Mouse (Mus musculus) thymus, postnatal 36 days (tissue): Measurements from ENCODE around the gene Igsf9b.

Experiments used
- DNase-seq, 2 experiments: peaks; one replicate each; pipeline ENCODE4 v3.0.0; 2022; ENCODE audit warnings: mixed read lengths in 2 of 2

Gene Igsf9b

DNA sequence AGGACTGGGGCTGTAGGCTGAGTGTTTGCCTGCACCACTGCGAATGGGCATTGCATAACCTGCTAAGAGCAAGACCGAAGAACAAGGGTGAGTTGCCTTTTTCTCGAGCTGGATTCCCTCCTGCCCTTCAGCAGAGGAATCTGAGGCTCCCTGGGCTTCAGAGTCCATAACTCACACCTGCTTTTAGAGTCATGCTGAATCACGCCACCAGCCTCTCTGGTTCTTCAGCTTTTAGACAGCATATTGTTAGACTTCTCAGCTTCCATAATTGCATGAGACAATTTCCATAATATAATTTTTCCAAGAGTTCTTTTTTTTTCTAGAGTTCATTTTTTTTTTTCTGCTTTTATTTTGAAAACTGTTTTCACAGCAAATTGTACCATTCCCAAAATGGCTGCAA is 4.6 kb upstream of the Igsf9b start:
- DNase-seq, result no peak

DNA sequence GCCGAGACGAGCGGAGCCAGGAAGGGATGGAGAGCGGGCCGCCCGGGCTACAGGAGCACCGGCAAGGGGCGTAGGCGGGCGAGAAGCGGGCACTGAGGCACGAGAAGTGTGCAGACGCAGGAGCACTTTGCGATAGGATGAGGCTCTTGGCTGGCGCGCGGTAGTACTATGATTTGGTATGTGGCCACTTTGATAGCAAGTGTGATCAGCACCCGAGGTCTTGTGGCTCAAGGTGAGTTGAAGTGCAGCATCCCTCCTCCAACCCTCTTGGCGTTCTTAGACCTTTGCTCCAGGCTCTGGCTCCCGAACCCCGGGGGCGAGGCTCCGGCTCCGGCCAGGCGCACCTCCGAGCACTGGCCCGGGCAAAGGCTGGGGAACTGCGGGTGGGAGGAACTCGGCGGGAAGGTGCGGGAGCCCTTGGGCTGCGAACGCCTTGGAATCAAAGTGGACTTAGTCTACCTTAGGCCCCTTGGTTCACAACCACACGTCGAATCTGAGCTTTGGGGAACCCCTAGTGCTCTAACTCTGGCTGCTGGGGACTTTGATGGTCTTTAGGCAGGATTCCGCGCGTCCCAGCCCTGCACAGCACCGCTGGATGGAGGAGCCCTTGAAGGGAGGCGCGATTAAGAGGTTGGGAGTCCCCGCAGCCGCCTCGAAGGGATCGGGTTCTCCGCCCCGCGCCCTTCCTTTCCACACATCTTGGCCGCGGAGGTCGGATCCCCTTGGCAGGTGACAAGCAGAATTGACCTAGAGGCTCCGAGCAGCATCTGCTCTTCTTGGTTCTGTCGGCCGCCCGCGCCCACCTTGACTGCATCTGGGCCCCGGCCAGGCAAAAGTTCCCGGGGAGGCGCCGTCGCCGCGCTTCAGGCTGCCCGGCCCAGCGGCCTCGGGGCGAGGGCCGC is 533 bp downstream of the Igsf9b start:
- DNase-seq, result no peak

DNA sequence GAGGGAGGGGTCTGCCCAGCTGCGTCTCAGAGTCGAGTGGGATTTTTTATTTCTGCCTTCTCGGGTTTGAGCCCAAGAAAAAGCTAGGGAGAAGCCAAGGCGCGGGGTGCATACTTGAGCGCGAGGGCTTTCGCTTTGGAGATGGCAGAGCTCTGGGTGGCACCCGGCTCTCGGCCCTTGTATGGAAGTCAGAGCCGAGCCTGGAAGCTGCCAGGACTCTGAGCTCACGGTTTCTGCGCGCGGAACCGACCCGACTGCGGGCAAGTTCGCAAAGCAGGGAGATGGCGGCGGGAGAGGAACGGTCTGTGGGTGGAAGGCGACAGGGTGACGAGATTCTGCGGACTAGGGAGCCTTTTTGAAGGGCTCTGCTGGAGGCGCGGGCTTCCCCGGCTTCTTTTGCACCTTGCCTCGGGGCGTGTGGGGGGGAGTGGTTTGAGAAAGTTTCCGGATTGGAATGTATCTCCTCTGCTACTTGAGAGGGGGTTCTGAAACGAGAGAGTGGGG is 1.2 kb downstream of the Igsf9b start:
- DNase-seq, result no peak

DNA sequence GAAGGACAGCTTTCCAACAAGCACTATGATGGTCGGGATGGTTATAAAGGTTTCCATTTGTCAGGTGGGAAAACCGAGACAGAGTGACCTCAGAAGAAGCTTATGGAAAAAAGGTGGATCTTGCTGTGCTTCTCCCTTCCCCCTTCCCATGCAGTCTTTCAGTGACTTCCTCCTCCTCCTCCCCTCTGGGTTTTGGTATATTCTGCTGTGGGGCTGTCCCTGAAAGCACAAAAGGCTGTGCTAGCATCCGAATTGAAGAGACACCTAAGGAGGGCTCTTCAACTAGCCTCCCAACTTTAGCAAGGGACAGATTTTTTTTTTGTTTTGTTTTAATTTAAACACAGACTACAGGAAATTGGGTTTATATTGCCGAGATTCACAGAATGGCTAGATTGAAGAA is 1.7 kb downstream of the Igsf9b start:
- DNase-seq, result no peak

DNA sequence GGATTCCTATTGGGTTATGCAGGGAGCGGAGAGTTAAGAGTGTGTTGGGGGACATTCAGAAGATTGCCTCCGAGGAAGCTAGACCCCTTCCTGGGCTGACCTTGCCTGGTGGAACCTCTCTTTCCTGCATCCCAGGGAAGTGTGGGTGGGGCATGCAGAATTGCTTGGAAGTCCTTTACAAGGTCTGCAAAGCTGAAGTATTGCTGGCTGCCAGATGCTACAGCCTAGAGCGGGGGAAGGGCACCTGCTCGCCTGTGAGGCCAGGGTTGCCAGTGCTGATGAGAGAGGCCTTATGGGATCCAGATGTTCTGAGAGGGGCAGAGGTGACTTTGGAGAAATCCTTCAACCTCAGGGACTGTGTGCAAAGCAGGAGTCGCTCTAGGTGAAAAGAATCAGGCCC is 2.5 kb downstream of the Igsf9b start:
- DNase-seq, result no peak

DNA sequence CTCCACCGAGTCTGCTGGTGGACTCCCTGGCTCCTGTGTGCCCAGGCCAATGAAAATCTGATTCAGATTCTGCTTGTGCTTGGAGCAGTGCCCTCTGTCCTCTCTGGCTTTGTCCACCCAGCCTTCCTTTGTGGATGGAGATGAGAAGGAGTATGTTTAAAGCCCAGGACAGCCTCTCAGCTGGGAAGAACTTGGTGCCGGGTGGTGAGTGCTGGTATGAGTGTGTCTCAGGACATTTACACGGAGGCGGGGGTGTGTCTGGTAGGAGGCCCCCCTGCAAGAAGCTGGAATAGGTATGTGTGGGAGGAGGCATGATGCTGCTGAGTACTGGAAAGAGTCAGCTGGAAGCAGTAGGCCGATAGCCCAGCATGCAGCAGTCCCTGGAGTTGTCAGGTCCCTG is 3.3 kb downstream of the Igsf9b start:
- no peak for DNase-seq

DNA sequence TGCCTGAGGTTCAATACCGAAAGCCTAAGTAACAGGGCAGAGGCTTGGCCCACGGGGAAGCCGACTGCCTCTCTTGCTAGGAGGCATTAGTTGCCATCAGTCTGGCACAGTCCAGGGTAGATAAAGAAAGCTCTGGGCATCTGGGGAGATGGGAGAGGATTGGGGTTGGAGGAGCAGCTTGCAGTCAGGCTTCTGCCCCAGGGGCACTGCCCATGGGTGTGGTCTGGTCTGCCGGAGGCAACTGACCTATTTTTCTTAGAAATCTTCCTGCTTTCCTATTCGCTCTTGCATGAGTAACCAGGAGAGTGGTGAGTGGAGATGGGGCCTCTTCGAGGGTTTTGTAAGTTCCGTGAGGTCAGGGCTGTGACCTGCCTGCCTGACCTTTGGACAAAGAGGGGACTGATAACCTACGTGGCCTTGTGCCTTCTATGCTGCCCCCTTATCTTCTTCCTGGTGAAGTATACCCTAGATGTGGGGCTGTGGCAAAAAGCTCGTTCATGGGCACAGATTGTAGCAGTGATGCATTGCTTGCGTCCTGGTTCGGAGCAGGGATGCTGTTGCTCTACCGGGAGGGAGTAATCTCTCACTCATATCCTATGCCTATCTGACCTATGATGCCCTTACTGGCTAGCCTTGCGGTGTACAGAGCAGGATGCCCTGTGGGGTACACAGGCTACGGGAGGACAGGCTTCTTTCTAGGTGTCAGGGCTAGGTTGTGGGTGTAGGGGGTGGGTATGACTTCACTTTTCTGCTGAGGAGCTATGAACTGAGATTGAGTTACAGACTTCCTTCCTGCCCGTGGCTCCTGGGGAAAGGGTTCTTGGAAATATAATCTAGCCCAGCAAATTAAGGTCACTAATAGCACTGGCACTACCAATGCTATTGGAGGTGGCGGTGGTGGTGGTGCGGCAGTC is 4.8 kb downstream of the Igsf9b start:
- DNase-seq, result no peak

DNA sequence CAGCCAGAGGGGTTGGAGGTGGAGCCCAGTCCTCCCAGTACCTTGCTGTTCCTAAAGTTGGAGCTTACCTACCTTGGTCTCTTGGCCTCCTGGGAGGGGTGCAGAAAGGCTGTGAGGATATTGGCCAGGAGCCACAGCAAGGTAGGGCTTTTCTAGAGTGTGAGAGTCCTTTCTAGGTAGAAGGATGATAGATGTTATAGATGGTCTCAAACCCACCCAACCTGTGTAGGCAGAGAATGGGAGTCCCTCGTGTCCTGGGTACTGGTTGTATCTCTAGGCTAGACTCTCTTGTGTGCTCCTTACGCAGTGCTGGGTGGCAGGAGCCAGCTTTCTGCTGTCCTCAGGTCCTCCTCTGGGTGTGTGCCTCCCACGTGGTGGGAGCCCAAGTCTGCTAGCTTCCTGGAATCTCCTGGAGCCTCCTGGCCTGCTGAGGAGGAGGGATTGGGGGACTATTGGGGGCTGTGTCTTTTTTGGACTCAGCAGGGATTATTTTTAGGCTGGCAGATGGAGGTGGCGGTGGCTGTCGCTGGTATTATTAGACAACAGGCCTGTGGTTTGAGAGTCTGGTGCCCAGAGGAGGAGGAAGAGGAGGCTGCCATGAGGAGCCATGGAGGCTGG is 5.6 kb downstream of the Igsf9b start:
- no peak for DNase-seq

DNA sequence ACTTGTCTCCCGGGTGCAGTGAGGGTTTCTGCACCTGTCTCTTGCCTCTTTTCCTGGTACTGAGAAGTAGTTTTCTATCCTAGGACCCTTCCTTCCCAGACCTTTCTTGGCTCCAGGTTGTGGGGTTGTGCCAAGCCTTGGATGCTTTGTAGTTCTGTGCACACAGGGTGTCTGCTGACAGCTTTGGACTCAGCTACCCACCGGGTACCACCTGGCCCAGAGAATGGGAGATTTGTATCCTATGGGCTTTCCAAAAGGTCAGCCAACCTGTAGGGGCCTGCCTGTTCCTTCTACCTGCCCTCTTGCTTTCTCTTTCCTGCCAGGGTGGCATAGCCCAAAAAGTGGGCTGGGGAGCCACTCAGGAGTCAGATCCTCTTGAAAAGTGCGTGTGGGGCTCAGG is 6.5 kb downstream of the Igsf9b start:
- no peak for DNase-seq

DNA sequence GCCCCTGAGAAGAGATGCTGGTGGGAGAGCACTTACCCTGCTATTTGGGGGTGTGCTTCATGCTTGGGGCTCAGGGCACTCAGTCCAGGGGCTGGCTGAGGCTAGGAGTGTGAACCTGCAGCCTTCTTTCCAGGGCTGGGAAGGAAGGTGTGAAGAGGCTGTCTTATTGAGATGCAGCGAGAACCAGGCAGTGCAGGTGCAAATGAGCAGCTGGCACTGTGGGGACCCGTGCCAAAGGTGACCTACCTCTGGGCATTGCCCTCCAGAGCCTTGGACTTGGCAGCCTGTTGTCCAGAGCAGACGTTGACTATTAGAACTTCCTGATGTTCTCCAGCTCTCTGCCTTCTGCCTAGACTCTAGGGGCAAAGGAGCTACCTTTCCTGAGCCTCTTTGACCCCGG is 7.6 kb downstream of the Igsf9b start:
- no peak for DNase-seq

DNA sequence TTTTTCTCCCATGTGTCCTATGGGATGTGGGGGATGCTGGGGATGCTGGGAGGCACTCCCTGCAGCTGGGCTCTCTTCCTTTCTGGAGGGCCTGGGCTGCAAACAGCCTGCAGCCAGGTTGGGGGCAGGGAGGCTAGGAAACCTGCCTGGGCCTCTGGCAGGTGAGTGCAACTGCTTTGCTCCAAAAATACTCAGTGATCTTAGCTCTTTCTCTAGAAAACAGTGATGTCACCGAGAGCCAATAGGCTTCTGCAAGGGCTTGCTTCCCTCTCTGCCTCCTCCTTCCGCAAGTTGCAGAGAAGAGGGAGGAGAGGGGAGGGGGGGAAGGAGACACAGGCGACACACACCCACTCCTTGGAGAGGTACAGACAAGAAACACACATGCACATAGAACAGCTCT is 8.3 kb downstream of the Igsf9b start:
- no peak for DNase-seq

DNA sequence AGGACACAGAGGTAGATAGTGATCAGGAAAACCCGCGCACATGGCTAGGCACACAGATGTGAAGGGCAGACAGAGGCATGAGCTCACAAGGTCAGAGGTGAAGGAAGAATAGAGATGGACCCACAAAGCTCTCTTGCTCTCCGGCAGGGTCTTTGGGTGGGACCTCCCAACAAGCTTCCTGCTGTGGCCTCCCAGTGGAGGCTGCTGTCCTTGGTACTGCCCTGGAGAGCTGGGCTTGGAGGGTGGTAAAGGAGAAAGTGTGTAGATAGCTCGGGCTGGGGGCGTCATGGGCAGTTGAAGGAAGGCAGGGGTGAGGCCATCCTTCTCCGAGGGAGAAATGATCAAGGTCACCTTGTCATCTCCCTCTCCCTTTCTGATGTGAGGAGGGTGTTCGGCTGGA is 9.0 kb downstream of the Igsf9b start:
- no peak for DNase-seq

DNA sequence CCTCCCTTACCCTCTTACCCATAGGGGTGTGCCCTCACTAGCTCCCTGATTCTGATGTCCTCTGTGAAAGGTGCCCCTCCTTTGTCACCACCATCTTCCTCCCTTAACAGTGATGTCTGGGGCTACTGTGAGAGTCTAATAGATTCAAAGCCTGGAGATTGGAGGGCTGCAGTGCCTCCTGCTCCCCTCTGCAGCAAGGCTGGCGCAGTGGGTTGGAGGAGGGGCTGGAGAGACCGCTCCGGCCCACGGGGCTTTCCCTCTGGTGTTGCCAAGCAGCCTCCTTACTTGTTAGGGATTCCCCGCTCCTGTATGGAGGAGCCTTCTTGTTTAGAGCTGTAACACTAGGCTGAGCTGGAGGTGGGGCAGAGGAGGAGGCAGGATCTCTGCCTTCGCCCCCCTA is 9.6 kb downstream of the Igsf9b start:
- DNase-seq, result no peak

DNA sequence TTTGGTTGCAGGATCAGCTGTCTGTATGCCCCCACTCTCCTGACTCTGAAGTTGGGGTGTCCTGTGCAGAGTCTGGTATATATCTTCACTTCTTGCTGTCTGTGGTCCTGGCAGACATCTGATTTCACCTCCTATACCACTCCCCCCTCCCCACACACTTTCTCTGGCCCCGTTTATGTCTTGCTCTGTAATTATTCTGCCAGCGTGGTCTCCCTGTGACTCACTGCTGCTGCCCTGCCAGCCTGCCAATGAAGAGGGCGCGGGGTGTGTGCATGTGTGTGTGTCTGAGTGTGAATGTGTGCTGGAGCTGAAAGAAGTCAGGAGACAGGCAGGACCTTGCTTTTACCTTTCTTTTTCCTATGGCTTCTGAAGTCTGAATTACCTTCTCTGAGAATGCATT is 11.0 kb downstream of the Igsf9b start:
- DNase-seq, result no peak

DNA sequence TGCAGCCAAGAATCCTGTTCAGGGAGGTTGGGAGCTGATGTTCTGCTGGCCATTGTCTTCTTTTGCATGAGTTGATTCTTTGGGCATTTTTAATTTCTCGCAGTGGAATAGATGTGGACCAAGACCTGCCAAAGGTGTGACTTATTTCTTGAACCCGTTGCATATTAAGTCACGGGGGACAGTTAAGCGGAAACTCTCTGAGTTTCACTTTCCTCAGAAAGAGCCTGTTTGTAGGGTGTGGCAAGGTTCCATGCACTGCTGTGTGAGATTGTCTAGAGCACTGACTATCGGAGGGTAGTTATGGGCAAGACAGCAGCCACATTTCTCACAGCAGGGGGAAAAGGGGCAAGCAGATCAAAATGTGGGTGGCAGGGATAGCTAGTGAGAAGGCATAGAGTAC is 14.4 kb downstream of the Igsf9b start:
- DNase-seq, result no peak

DNA sequence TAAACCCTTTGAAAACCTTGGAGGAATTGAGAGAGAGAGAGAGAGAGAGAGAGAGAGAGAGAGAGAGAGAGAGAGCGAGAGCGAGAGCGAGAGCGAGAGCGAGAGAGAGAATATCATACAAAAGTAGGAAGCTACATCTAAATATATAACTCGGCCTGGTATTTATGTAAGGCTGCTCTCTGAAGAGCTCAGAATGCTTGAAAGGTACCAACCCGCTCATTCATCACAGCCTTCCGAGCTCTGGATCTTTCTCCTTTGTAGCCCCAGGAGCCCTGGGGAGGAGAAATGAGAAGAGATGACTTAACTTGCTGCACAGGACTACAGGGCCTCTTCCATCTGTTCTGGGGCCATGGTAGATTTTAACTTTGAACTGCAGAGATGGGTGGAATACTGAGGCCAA is 22.3 kb downstream of the Igsf9b start:
- DNase-seq, result no peak

DNA sequence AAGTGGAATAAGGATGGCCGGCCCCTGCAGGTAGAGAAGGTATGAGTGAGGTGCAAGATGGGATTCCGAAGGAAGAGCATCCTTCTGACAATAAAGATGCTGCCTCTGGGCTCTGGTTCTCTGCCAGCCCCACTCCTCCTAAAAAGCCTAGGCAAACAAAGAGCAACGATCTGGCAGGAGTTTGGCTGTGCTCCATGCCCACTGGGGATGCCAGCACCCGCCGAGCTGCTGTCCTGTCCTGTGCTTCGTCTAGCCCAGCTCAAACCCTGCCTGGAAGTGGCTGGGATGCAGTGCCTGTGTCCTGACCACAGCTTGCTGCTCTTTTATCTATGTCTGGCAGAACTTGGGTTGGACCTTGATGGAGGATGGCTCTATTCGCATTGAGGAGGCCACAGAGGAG is 23.3 kb downstream of the Igsf9b start:
- no peak for DNase-seq

DNA sequence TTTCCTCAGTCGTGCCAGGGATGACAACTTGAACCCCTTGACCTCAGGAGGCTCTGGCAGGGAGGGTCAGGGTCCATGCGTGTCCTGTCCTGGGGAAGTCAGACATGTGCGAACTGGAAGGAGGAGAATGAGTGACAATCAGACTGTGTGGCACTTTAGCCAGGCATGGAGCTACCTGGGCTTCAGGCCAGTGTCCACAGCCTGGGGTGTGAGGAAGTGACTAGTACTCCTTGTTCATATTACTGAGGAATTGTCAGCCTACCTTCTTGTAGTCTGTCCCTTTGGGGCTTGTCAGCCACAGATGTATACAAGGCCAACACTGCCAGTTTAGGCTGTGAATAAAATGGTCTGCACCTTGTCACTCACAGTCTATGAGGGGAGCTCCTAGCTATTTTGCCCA is 24.4 kb downstream of the Igsf9b start:
- no peak for DNase-seq

DNA sequence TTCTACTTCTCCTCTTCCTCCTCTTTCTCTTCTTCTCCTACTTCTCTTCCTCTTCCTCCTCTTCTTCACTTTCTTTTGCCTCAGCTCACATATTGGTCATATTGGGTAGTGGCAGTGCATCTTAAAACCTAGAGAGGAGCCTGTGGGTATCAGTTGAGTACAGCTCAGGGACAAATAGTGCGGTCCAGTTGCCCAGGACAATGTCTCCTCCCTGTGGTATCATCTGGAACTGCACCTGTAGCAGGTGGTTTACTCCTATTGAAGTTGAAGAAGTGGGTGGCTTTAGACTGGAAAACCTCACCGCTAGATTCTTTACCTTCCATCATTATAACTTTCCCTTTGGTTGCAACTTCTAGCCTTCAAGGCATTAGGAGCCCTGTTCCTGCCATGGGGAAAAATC is 26.9 kb downstream of the Igsf9b start:
- DNase-seq, result no peak

DNA sequence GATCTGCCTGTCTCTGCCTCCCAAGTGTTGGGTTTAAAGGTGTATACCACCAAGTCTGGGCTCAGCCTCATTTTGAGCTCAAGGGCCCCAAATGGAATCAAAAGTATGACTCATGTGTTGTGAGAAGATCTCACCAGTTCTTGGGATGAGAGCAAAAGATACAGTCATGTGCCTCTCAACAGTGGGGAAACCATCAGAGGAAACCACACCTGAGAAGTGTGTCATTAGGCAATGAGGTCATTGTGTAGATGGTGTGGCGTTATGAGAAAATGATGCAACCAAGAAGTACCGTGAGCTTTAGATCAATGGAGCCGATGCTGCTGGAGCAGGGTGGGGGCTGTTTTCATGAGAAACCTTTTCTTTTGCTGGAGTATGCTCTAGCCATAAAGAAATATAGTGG is 28.6 kb downstream of the Igsf9b start:
- DNase-seq, result no peak

DNA sequence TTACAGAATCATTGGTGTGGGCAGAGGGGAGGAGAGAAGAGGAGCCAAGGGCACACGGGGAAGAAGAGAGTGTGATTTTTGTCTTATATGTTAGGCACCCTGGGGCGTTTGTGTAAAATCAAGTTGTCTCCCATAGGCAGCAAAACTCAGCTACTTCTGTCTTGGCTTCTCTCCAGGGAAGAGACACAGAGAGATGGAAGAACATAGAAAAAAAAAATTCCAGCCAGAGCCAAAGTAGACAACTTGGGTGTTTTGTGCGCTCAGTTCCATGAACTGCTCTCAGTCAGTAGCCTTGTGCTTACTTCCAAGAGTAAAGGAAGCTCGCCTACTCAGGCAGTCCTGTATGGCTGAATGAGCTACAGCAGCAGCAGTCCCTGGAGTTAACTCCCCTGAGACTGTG is 31.4 kb downstream of the Igsf9b start:
- no peak for DNase-seq

DNA sequence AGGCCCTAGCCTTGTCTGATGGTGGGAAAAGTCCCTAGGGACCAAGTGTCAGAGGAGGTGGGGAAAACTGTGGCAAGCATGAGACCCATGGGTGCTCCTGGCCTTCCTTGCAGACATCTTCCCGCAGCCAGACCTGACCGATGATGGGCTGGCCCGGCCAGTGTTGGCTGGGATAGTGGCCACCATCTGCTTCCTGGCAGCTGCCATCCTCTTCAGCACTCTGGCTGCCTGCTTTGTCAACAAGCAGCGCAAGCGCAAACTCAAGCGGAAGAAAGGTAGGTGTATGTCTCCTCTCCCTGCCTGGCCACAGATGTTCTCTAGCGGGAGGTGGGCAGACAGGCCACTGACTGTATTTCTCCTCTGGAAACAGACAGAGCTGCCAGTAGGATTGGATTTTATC is 32.5 kb downstream of the Igsf9b start:
- no peak for DNase-seq

DNA sequence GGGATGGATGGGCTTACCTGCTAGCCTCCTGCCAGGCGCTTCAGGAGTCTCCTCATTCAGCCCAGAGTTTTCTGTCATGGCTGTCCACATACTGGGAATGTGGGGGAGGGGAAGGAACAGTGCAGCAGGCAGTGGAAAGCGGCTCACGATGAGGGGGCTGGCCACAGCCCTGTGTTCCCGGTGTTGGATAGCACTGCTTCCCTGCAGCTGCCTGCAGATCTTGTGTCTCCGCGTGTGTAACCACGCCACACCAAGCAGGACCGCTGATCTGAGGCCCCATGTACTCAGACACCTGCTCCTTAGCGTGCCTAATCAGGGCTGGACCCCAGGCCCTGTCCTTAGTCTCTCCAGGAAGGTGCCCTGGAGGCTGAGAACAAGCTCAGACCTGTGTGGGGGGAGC is 35.9 kb downstream of the Igsf9b start:
- no peak for DNase-seq
